Mouse (Mus musculus): Measurements from ENCODE around the gene Hddc3.
"Not testable (repeated sequence)": the region's sequence is repeated elsewhere in the genome, so short reads cannot be mapped to it uniquely, and the experiment has no call there.

The Hddc3 gene

DNA sequence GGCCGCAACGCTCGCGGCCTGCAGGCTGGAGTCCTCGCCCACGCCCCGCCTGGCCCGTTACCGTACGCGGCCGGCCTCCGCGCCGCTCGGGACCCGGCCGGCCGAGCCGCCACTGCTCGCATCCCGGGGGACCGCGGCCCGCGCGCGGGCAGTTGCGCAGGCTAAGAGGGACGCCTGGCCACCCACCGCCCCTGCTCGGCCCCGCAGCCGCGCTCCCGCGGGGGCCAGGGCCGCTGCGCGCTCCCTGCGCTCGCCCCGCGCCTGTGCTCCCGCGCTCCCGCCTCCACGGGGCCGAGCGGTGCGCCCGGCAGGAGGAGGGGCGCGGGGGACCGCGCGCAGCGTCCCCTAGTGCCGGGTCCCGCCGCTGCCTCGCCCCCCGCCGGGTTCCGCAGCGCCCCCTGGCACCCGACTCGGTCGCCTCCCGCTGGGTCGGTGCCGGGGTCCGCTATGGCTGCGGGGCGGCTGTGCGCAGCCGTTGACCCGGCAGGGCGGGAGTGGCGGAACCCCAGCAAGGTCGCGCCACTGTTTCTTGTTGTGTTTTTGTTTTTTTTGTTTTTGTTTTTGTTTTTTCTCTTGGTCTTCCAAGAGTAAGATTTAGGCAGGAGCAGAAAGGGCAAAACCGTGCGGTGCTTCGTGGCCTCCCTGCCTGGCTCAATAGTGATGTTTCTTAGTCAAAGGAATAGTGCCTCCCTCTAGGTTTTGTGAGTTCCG lies 28.3 kb downstream of the Hddc3 start, which contains the start of gene Man2a2:
Man2a2 (minus strand) TSS at position 335 of the 711 bp plus-strand sequence.
- DNase-seq = peak; percentile 92

DNA sequence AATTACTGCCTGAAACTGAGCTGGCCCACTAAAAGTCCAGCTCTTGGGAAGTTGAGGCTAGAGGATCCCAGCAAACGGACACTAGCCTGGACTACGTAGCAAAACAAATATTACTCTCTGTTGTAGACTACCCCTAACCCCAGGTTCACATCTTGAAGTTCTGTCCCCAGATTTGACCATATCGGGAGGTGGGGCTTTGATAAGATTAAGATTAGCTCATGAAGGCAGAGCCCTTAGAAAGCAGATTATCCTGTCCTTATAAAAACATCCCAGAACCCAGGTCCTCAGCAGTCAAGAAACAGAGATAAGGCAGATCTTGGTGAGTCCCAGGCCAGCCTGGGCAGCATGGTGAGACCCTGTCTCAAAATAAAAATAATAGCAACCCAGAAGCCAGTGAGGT lies 29.3 kb downstream of the Hddc3 start:
- DNase-seq = no peak

DNA sequence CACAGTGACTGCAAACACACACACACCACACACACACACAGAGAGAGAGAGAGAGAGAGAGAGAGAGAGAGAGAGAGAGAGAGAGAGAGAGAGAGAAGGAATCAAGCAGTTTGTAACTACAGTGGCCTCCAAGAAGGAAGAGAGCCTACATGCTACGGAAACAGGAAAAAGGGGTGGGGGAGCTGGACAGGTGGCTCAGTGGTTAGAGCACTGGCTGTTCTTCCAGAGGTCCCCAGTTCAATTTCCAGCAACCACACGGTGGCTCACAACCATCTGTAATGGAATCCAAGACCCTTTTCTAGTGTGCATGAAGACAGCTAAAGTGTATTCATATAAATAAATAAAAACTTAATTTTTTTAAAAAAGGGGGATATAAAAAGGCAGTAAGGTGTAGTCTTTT lies 29.8 kb downstream of the Hddc3 start:
- DNase-seq = peak; percentile 50

DNA sequence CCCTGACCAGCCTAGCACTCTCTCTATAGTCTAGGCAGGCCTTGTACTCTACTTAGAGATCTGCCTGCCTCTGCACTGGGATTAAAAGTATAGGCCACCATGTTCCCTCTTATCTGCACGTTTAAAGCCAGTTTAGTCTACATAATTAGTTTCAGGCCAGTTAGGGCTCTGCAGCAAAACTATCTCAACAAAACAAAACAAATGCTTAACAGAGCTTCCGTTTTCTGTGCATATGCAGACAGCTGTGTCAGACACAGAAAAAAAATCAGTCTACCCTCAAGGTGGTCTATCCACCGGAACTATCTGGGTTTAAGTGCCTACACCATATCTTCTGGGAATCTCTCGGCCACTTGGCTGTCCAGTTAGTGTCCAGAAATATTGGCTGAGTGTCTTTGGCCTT lies 30.4 kb downstream of the Hddc3 start:
- no peak for DNase-seq

DNA sequence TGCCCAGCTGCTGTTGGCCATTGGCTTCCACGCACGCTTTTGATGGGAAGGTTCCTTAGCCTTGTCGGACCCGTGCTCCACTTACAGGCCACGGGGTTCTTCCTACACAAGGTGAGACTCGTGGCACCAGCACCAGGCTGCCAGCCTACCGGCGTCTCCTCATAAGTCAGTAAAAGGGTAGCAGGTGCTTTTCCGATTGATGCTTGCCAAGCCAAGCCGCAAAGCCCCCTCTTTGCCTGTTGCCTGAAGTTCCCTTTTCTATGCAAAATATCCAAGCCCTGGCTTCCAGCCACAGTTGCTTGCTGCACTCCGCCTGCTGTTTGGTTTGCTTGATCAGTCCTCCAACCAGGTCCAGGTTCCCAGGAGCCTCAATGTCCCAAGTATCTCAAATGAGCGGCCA lies 30.9 kb downstream of the Hddc3 start:
- DNase-seq = peak; percentile 47

DNA sequence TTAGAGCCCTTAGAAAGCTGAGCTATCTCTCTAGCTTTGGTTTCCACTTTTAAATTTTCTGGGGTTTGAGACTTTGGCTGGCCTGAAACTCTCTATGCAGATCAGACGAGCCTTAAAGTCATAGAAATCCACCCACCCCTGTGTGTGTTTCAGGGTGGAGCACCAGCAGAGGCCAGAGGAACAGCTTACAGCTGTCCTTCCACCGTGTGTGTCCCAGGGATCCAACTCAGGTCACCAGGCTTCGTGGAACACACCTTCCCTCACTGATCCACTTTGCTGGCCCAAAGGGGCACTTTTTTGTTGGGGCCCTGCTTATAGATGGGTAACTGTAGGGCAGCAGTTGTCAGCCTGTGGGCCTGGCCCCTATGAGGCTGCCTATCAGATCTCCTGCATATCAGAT lies 31.4 kb downstream of the Hddc3 start:
- no peak for DNase-seq

DNA sequence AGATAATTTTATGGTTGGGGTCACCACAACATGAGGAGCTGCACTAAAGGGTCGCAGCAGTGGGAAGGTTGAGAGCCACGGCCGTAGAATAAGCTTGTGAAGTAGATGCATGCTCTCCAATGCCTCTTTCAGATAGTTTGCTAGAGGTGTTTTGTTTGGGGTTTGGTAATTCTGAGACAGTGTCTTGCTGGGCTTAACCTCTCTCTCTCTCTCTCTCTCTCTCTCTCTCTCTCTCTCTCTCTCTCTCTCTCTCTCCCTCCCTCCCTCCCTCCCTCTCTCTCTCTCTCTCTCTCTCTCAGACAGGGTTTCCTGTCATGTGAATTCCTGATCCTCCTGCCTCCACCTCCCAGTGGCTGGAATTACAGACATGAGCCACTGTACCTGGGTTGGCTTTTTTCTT lies 31.8 kb downstream of the Hddc3 start:
- DNase-seq = no peak

DNA sequence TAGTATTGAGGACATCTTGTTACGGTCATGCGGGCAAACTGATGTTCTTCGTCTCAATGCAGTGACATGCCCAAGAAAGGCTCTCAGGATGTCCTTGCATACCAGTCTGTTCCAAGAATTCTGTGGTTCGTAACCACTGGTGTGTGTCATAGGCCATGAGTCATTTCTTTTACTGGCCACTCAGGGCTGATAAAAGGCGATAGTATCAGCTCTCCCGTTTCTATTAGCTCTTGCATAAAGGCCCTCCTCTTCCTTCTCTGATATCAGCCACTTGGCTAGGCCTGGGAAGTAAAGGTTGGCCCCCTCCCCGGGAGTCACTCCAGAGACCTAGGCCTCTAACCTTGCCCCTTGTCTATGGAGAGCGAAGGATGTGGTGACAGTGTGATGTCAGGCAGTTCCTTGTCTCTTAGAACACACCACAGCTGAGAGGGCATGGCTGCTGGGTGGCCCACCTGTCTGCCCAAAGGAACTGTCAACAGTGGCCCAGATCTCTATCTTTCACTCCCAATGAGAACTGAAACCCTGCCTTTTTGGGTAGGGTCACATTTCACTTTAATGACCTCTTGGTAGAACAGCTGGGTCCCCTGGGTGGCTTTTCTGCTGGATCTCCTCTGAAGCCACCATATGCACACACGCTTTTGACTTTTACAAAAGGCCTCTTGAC lies 32.6 kb downstream of the Hddc3 start:
- peak; percentile 30 for DNase-seq

DNA sequence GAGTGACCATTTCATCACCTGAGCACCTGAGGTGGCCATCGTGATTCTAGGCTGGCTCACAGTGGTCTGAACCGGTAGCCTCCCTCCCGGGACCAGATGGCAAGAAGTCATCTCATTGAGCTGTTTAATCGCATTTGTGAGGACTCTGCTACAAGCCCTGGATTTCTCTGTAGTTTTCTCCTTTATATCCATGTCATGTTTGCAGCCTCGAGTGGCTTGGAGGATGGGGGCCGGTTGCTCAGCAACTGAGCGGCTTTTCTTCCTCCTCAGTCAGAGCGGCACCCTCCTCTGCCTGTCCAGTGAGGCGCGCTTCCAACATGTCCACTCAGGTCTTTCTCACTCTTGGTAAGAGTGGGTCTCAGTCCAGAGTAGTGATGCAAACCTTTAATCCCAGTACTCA lies 33.3 kb downstream of the Hddc3 start:
- no peak for DNase-seq

DNA sequence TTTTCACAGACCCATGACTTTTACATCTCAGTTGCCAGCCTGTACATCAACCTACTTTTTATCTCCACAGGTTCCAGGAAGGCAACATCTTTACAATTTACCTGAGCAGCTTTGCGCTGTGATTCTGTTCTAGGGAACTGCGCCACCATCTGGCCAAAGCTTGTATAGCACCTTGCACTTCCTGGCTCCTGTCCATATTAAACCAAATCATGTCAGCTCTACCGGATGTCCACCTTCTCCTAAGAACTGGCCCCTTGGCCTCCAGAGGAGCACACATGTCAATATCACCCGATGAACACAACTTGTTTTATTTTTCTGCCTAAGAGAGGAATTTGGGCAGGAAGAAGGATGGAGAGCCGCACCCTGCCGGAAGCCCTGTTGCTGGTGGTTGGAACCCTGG lies 34.6 kb downstream of the Hddc3 start:
- peak; percentile 71 for DNase-seq

DNA sequence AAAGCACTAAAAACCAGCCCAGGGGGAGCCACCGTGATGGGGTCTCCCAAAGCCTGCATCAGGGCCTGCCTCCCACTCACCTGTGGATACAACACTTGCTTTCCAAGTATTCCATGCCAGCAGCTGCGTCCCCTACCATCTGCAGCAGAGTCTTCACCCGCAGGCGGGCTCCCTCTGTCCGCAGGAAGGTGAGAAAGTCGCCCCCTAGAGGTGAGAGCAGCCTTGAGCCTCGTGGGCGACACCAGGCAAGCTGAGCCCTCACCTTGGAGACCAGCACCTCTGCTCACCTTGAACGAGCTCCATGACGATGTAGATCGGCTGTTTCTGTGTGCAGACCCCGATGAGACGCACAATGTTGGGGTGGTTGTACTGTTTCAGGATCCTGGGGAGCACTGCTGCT lies 36.6 kb downstream of the Hddc3 start:
- DNase-seq = peak; percentile 67

DNA sequence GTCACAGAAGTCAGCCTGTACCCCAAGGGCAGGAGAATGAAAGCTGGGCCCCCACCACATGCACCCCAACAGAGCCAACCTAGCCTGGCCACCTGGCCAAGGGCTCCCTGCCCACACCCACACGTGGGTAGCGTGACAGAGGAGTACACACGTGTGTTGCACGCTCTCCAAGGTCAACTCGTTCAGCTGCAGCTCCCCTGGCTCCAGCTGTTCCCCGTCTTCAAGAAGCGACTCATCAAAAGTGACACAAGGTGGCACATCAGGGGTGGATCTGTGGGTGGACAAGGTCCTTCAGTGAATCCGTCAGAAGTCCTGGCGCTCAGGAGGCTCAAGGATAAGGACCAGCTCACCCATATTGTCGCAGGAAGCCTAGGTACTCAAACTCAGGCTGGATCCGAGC lies 40.0 kb downstream of the Hddc3 start:
- no peak for DNase-seq

DNA sequence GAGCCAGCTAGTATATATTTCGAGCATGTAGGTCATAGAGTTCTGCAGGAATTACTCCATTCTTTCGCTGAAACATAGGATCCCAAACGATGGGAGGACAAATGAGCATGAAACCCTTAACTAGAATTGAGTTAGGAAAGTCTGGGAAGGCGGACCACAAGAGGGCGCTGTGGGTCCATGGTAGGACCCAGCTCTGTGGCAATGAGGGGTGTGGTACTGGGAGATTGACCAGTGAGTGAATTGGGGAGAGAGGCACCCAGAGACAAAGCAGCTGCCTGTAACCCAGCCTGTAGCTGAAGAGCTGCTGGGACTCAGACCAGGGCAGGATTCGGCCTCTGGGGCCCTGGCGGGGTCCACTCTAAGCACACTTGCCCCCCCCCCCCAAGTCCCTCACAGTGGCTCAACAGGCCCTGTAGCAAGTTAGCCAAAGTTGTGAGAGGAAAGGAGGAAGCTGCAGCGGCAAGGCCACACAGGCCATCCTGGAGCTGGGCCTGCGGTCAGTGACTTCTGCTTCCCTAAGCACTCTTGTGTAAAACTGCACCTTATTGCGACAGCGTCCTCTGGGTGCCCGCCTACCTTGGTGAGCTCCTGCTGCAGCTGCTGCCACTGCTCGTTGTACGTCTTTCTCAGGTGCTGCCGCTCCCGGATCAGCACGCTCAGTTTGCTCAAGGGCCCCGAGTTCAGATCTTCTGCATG lies 43.5 kb downstream of the Hddc3 start:
- peak; percentile 90 for DNase-seq

DNA sequence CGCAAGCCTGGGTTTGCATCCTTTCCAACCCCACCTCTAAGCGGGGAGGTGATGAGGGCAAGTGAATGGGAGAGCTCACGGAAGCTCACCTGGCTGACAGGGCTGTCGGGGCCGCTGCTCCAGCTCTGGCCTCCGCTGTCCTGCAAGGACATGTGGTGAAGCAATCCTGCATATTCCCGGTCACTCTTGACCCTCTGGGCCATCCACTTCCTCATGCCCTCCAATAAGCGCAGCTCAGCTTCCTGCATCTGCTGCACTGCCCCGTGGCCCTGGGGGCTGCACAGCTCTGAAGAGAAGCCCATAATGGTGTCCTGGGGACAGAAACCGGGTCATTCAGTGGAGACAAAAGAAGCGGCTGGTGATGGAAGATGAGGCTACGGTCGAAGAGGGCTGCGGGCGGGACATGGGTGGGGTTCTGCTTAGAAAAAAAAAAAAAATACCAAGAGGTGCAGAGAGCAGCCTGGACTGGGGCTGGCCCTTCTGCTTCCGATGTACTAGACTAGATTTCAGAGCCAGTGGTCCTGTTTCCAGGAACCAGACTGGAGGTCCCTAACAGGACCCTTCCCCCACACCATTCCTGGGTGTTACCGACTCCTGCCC lies 44.2 kb downstream of the Hddc3 start:
- DNase-seq = no peak

DNA sequence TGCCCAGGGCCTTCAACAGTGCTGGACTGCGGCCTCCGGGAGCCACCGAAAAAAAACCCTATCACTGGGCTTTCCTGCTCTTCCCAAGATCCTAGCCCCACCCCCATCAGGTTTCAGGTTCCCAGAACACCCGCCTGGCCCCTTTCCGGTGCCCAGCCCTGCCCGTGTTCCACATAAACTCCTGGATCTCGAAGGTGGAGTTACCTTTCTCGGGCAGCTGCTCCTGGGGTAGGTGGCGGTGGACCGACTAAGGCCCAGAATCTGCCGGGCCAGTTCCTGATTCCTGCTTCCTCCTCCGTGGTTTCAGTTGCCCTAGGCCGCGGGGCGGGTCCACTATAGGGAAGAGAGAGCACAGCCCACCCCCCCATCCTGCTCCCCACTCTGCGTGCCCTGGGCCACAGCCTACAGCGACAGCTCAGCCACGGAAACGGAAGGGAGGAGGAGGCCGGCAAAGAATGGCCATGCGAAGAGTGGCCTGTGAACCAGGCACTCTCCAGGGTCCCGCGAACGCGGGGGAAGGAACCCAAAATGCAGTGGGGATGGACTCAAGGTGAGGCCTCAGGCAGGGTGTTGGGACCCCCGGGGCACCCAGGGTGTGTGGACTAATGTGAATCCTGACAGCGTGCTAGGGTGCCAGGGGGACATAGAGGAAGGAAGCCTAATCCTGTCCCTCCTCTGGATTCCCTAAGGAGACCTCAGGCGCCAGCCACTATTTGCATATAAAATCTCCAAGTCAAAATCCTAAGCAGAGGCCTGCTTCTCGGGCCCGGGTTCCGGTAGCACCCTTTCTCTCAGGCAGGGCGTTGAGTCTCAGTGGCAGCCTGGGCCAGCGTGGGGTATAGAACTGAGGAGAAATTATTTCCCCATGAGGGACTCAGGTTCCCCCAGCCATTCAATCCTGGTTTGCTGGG lies 45.0 kb downstream of the Hddc3 start, which contains the start of gene Fes:
Fes (minus strand) TSS at position 314 of the 911 bp plus-strand sequence.
- DNase-seq = no peak

DNA sequence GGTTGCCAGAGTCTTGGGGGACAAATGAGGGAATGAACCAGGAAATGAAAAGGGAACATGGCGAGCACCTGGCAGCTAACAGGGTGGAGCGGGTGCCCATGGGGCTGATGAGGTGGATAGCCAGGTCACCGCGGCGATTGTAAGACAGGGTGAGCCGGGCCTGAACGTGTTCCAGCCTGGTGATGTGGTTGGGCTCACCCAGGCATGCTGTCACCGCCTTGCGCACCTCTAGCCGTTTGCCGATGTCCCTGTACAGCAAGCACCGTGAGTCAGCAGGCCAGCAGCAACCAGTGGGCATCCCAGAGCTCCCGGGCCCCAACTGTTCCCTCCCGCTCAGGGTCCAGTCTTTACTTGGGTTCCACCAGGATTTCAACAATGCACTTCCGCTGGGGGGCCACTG lies 49.2 kb downstream of the Hddc3 start:
- no peak for DNase-seq

DNA sequence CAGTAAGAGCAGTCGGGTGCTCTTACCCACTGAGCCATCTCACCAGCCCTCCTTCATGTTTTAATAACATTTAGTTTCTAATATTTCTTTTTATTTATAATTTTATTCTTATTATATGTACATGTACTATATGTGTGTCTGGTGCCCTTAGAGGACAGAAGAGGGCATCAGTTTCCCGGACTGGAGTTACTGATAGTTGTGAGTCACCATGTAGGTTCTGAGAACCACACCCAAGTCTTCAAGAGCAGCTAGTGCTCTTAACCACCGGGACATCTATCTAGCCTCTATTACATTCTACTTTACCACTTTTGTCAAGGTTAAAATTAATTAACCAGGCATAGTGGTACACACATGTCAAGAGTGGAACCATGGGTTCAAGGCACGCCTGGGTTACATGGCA lies 51.7 kb downstream of the Hddc3 start:
- DNase-seq = no peak

DNA sequence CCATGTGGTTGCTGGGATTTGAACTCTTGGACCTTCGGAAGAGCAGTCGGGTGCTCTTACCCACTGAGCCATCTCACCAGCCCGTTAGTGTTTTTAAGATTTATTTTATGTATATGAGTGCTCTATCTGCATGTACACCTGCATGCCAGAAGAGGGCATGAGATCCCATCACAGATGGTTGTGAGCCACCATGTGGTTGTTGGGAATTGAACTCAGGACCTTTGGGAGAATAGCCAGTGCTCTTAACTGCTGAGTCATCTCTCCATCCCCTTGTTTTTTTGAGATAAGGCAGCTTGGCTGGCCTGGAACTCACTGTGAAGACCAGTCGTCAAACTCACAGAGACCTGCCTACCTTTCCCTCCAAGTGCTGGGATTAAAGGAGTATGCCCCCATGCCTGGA lies 53.5 kb downstream of the Hddc3 start:
- DNase-seq = not testable (repeated sequence)

DNA sequence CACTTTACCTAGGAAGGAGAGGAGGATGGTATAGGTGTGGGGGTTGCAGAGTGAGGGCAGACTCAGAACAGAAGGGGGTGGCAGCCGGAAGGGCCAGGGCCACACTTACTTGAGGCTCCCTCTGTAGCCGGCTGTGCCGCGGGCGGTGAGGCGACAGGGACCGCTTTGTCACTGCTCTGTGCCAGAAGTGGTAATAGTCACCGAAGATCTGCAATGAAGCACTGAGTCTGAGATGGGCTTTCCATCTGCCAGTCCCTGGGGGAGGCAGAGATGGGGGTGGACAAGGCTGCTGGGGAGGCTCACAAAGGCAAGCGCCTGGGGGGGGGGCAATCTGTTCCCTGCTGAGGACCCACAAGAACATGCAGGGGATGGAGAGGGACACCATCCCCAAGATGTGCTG lies 55.1 kb downstream of the Hddc3 start:
- no peak for DNase-seq

DNA sequence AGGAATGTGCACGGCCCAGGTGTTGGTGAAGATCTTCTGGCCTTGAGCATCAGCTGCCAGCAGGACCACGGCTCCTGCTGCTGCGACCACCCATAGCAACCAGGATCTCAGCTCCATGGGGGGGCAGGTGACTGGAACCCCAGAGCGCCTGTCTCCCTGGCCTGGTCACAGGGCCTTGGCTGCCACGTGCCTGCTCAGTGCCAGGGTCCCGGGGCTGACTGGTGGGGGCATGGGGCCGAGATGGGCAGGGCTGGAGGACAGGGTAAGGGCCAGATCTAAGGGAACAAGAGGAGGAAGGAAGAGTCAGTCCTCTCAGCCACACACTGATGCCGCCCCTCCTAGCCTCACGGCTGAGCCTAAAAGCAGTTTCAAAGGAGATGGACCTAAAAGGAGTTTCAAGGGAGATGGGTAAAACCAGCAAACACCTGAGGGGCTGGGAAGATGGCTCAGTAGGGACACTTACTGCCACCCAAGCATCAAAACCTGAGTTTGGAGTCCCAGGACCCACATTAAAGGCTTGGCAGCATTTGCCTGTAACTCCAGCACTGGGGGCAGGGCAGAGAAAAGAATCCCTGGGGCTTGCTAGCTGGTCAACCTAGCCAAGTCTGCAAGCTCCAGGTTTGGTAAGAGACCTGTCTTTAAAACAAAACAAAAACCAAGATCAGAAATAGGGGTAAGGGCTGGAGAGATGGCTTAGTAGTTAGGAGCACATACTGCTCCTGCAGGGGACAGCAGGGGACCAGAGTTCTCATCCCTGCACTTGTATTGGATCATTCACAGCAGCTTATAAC lies 55.9 kb downstream of the Hddc3 start:
- no peak for DNase-seq

DNA sequence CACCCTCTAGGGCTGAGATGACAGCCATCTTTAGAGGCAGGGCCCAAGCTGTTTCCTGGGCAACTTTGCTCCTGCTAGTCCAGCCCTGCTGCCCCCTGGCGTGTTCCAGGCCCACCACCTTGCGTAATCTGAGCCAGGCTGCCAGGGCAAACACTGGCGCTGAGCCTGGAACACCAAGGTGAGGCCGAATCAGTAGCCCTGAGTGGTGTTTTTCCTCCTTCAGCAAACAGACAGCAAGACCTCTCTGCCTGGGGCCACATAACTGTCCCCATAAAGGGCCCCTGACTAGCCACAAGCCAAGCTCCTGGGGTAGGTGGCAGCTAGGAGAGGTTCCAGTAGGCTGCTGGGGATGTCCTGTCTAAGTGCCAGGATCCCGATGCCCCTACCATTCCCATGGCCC lies 57.2 kb downstream of the Hddc3 start:
- no peak for DNase-seq

Data from thymus, postnatal 14 days (tissue).